Mouse (Mus musculus) NIH3T3 (cell line): Measurements from ENCODE around the gene Mcm6.
A peak's percentile ranks its signal among the peaks of the same experiment; 100 is the strongest.

Source experiments
- DNase-seq: peaks from one replicate; pipeline ENCODE4 v3.0.0-alpha.2; 2012; ENCODE audit warnings: low read depth

The Mcm6 gene

DNA sequence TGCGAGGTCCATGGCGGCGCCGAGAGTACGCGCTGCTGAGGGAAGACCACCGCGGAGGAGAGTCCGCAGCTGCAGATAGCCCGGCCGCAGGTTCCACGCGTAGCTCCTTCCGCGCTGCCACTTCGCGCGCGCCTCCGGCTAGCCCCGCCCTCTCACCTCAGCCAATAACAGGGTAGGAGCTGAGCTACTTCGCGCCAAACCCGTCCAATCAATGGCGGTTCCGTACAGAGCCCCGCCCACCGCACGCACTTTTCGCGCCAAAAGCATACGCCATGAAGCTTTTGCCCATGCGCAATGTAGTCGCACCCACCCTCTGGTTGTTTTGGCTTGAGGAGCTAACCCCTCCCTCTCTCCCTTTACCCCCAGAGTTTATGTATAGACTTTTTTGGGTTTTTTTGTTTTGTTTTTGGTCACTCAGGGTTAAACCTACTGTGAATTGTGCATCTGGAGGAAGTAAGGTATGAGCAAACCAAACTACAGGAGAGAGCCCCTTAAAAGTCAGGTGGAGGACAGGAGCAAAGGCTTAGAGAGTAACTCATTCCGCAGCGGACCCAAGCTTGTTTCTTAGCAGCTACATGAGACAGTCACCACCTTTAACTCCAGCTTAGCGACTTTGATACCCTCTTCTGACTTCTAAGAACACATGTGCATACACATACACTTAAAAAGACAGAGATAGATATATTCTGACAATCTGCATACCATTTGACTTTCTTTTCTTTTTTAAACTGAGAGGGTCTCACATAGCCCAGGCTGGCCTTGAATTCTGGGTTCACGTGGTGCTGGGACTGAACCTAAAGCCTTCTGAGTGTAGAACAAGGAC, at the start of gene Mcm6:
Mcm6 (minus strand) TSS at position 111 of the 823 bp plus-strand sequence.
- DNase-seq: peak; percentile 97

DNA sequence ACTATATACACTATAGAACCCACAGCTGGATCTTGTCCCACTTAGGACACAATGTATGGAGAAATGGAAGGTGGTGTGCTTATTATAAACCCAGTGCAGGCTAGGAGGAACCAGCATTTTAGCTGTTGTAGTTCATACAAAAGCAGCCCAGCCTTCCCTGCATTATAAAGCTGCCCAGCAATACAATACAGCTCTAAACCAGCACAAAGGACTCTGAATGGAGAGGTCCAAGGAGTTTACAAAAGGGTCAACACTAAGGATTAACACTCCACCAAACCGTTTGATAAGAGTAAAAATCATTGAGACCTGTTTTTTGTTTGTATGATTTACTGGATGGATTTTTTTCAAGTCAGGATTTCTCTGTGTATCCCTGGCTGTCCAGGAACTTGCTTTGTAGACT, 47.4 kb upstream of the Mcm6 start:
- DNase-seq: no peak

DNA sequence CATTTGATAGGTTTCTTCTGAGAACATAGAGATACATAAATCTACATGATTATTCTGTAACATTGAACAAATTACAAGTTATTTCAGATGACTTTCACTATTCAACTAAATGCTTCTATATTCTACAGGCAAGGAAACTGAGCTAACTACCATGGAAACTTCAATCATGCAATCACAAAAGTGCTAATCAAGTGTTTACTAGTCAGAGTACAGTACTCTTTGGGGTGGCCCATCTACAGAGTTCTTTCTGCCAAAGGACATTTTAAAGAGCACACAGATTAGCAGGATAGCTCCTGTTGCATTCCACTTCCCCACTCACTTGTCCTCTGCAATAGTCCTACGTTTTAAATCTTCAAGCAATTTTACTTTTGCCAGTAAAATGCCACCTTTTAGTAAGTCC, 46.2 kb upstream of the Mcm6 start:
- no peak for DNase-seq

DNA sequence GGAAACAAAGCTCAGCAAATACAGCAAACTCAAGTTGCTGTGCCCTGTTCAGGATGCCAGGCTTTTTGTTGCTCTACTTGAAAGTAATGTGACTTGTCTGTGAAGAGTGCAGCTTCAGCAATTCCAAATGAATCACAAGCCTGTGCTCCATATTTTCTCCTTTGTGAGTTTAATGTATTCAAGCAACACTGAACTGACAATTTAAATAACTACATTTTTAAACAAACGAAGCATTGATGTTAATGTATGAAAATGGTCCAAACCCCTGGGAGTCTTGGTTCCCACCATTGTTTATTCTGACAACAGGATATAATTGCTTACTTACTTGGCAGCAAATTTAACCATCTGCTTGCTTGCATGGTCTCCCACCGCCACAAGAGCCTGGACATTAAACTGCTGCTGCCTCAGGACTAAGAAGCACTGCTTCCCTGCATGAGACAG, 45.6 kb upstream of the Mcm6 start:
- no peak for DNase-seq

DNA sequence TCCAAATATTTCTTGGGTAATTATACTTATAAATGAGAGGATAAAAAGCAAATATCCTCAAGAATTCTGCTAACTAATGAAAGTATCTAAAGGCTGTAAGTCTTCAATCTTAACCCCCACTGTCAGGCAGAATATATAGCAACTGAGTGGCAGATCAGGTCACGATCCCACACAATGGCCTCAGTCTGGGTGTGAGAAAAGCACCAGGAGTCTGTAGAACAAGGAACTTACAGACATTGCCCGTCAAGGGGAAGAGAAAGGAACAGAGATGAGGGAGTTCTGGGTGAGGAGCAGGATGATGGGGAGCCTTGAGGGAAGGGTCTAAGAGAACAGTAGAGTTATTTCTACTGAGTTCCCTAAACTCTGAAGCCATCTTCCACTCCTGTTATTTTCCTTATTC, 41.5 kb upstream of the Mcm6 start:
- DNase-seq: no peak

DNA sequence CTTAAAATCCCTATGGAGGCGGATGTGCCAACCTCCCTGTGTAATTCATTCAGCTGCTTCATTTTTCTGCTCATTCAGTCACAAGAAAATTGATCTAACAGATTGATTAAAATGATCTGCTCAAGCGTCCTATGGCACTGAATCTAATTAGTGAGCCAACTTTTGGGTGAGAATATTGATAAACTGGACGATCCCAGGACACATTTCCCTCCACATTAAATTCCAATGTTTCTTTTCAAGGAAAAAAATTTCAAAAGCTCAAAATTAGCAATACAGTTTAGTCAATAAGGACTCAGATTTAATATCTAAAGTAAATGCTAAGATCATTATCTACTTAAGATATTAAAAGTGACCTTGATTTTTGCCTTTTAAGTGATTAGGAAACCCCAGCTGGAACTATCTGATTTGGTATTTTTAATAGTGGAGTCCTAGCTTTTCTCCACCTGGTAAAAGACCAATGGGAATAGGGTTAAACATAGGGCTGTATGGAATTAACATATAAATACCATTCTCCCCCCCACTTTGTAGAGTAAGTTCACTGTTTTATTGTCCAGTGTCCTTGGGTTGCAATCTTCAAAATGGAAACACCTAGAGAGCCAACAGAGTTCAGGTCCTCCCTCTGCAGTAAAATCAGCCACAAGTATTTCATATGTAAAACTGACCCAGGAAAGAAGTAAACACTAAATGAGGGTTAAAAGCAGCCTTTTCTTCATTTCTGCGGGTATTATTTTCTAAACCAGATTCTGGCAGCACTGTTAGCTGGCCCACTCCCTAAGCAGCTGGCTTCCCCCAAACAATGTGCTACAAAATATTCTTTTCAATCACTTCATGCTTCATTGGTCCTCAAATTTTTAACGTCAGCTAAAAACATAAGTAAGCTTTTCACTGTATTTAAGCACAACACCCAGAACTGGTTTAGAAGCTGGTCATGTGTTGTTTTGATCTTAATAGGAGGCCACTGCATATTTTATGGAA, 40.8 kb upstream of the Mcm6 start:
- no peak for DNase-seq

DNA sequence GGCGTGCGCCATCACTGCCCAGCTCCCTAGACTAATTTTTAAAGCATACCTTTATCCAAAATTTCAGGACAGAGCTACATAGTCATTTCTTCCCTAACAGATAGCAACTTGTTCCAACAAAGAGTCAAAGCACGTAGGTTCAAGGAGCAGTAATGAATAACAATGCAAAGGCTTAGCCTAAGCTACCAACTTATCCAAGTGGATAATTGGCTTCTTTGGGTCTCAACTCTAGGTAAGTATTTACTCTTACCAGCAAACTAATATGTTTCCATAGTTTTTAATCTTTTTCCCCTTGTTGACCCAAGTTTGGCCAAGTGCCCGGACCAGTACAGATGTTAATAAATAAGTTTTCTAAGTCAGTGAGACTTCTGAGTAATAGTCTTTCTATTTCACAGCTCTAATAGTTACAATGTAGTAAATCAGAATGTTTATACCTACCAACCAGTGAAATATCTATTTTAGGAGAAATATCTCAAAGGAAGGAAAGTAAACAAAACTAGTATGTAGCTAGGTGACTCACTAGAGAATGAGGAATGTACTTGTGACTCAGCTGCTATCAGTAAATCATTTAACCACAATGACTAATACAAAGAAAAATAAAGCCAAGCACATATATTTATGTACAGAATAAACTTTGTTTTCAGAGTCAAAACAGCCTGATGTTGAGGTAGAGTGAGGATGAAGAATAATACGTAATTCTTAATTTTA, 39.4 kb upstream of the Mcm6 start:
- peak; percentile 89 for DNase-seq

DNA sequence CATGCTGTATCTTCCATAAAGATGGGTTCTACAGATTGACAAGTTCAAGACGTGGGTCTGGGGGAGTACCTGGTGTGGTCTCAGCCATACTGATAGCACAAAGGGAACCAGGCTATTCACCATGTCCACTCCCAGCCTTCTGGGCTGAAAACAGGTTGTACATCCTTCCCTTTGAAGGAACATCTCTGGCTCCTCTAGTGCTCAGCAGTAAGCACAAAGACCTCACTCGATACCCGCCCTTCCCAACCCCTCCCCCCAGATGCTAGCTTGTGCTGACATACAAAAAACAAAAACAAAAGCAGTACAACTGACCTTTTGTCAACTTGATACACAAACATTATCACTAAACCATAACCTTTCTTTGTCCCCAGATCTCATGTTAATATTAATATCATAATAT, 35.2 kb upstream of the Mcm6 start:
- DNase-seq: no peak

DNA sequence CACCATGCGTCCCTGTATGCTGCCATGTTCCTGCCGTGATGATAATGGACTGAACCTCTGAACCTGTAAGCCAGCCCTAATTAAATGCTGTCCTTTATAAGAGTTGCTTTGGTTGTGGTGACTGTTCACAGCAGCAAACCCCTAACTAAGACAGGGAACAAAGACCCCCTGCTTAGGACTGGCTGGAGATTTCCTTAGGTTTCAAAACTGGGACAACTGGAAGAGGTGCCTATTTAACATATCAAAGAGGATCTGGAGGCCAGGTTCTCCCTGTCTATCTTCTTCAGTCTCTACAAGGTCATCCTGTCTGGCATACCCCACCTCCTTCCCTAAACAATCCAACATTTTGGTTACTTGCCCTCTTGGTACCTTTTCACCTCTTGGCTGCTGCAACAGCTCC, 32.9 kb upstream of the Mcm6 start:
- no peak for DNase-seq

DNA sequence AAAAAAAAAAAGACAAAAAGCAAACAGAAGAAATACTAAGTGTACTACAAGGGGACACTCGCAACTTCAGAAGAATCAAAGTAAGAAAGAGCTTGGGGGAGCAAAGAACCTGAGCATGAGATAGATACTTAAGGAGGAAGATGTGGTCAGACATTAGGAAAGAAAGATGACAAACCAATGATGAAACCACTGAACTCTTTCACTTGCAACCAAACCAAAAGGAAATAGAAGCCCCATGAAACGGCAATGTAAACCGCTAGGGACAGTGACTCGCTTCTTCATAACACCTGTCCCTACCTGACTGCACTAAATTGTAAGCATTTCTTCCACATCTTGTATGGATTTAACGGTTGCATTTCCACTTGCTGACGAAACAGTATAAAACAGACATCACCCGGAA, 27.0 kb upstream of the Mcm6 start:
- no peak for DNase-seq

DNA sequence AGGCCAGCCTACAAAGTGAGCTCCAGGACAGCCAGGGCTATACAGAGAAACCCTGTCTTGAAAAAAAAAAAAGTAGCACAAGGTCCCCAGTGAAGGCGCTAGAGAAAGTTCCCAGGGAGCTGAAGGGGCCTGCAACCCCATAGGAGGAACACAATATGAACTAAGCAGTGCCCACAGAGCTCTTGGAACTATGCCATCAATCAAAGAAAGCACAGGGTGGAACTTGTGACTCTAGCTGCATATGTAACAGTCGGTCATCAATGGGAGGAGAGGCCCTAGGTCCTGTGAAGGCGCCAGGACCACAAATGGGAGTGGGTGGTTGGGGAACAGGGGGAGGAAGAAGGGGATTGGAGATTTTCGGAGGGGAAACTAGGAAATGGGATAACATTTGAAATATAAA, 17.4 kb upstream of the Mcm6 start:
- DNase-seq: no peak

DNA sequence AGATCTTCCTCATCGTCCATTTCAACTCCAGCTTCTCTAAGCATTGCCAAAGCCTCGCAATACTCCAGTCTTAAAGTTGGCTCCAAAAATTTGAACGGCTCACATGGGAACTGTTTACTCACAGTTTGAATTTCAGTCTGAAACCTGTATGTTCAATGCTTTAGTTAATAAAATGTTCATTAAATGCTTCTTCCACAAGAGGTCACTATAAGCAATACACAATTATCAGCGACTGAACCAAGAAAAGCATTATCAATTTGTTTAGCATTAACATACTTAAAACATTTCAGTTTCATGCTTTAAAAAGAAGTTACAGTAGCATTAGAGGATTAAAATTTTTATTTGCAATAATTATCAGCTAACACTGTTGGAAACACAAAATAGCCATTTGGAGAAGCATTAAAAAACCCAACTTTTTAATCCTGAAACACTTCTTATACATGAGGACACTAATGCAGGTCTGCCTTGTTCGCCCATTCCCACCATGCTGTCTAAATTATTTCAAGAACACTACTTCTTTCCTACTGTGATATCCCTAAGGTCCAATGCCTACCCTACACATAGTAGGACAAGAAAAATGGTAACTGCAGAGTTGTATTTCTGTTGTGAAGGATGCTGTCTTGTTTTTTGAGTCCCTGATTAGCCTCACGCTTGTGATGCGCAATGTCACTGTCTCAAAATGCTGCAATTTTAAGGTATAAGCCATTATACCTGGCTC, 12.8 kb upstream of the Mcm6 start:
- DNase-seq: peak; percentile 48

DNA sequence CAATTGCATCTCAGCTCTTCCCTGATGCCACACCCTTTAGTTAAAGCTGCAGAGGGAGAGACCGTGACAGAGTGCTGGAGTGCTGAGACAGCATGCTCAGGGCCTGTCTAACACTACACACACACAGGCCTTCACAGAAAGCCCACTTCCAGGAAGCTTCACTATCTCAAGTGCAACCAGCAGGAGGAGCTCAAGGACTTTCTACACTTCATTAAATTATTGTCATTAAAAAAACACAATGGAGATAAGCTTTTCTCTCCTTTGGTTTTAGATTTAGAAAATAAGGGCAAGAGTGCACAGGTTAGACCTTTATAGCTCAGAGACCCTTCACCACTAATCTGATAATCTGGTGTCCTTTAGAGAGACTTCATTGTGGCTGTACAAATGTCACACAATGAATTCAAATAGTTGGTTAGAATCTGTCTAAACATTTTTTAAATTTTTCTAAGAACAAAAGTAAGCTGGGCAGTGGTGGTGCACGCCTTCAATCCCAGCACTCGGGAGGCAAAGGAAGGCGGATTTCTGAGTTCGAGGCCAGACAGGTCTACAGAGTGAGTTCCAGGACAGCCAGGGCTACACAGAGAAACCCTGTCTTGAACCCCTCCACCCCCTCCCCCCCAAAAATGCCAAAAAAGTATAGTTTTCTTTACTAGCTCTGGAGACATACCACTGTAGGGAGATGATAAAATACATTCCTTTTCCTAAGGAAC, 9.4 kb upstream of the Mcm6 start:
- DNase-seq: peak; percentile 81

DNA sequence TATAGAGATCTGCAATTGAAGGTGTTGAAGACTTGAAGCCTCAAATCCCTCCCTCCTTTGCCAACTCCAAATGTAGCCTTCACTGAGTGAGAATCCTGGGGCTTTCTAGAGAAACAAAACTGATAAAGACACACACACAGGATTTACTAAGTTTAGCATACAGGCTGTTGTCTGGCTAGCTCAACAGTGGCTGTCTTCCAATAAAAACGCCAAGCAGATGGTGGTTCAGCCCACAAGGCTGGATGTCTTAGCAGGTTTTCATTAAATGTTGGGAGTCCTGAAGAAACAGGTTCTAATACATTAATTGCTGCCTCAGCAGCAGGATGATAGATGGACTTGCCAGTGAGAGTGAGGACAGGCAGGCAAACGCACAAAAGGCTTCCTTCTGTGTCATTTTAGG, 1.1 kb upstream of the Mcm6 start:
- peak; percentile 65 for DNase-seq

DNA sequence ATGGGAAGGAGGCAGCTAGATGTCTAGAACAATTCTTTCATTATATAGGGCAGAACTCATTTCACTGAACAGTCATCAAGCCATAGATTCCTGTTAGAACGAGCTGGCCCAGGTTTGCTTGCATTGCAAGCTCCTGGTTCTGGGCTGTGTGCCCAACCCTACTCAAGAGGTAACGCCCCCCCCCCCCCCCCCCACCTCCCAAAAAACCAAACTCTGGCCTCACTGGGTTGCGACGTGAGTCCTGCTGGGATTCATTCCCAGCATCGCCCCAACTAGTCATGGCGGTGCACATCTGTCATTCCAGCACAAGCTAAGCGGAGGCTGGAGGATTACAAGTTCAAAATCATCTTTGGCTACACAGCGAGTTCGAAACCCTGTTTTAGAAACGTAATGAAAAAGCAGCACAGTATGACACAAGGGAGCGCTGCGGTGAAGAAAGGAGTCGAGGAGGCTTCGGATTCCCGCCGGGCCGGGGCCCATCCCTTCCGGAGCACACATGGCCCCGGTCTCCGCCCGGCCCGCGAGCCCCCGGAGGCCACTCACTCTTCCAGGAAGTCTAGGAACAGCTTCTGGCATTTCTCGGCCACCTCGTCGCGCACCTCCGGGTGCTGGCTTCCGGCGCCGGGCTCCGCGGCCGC, 429 bp downstream of the Mcm6 start:
- peak; percentile 84 for DNase-seq

DNA sequence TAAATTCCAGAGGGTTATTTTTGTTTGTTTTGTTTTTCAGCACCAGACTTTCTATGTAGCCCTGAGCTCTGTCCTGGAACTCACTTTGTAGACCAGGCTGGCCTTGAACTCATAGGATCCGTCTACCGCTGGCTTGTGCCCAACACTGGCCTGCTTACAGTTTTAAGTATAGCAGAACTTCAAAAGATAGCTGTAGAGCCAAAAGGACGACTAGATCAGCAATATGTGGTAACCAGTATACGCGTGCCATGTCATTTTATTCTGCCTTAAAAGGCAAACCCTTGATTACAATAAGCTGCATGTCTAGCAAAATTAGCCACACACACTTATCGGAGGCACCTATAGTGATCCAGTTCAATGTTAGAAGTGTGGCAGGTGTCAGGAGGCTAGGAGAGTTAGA, 1.2 kb downstream of the Mcm6 start:
- DNase-seq: peak; percentile 30

DNA sequence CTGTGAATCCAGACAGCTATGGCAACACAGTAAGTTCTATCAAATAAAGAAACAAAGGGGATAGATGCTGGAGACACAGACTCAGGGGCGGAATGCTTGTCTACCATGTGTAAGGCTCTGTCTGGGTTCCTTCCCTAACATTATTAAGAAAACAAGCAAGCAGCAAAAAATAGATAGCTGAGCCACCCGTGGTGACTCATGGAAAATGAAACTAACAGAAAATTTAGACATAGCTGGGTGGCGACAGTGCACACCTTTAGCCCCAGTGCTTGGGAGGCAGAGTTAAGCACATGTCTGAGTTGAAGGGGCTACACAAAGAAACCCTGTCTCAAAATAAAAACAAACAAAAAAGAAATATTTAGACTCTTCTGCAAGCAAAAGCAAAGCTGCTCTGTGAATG, 2.0 kb downstream of the Mcm6 start:
- peak; percentile 60 for DNase-seq

DNA sequence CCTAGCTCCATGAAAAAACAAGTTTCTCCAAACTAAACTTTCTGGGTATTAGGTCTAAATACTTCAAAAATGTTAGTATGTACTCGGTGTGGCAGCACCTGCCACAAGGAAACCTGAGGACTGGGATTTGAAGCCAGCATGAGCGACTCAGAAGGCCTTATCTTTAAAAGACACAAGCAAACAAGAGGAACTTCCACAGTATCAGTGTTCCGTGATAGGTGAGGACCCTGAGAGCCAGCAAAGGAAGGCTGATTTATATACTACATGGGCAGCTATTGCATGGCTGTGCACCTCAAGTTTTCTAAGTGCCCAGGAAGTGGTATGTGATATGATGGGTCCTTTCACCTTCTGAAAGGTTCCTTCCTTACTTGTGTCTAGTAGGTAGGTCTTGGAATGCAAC, 6.4 kb downstream of the Mcm6 start:
- DNase-seq: no peak

DNA sequence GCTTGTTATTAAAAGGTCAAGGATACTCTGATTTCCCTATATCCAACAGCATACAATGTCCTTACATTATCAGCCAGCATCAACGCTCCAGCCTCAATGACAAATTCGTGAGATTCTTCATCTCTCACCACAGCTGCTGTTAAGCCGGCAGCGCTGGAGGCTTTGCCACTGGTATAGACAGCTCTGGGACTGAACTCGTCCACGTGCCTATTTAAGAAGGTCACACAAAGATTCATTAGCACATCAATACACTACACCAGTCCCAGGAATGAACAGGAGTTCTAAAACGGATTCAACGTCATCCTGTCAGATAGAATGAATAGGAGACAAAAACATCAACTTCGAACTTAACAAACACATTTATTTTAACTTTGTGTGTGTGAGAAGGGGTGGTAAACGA, 15.2 kb downstream of the Mcm6 start:
- no peak for DNase-seq

DNA sequence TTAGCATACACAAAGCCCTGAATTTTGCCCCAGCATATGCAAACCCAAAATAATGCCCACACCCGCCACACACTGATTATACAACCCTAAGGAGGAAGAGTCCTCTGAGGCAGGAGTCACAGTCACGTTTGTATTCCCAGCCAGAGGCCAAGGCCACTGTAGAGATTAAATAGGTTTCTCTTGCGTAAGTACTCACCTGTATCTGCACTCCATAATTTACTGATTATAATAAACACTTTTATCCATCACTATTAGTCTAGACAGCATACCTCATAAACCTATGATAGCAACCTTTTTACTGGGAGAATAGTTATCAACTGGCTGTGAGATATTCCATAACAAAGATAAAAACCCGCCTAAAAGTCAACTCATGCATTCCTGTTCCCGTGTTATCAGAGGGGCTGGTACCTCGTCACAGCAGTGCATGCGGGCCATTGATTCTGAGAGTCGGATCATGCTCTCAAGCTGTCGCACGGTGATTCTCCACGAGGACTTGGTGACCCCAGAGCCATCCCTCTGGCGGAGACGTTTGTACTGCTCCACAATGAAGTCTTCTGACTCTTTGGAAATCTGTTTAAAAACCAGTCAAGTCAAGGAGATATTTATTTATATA, 21.6 kb downstream of the Mcm6 start:
- no peak for DNase-seq
